Mouse (Mus musculus): ENCODE results near the gene Dnal1.

GRCm38 (mm10) chr12:84161116-84161515, 47.0 kb downstream of the Dnal1 start:
- TF ChIP-seq GATA1 (IDR thresholded peaks at IDR 0.05; ENCODE audit: borderline replicate concordance, low read length) = no peak
- no peak for TF ChIP-seq FLI1 (IDR thresholded peaks at IDR 0.05; ENCODE audit: low read length)

Data from megakaryocyte, embryonic 14.5 days (primary cell).